Mouse (Mus musculus) testis, adult 2 months (tissue): ENCODE measurements around the gene Cyct.

Source experiments
- CTCF ChIP-seq: fragments of 200-500 bp; IDR thresholded peaks from 2 replicates; pipeline ENCODE4 v1.5.1; 2012; ENCODE audit warnings: low read depth, mild to moderate bottlenecking, inconsistent platforms, low read length, moderate library complexity; ENCODE audit not compliant: control insufficient read depth, insufficient read depth, insufficient replicate concordance
- POLR2A ChIP-seq: fragments of 200-500 bp; IDR thresholded peaks from 2 replicates; pipeline ENCODE4 v1.6.1; 2012; ENCODE audit warnings: low read depth, mild to moderate bottlenecking, inconsistent platforms, low read length, moderate library complexity; ENCODE audit not compliant: control insufficient read depth

GRCm38 (mm10) chr2:76400178-76400577 lies 39.9 kb upstream of the Cyct start:
- TF ChIP-seq POLR2A = no peak
- TF ChIP-seq CTCF = no peak
